Mouse (Mus musculus) kidney, embryonic 15.5 days (tissue): Measurements from ENCODE around the gene Sppl3. TPM values are rescaled to one million over a fixed set of nuclear protein-coding genes. Genes with fewer than 3 reads are reported as not detected.
A peak's percentile ranks its signal among the peaks of the same experiment; 100 is the strongest.

Experiments
- ATAC-seq: fragments of 200-750 bp; cut with Nextera tagmentation; replicated peaks from 2 replicates; pipeline ENCODE4 v1.8.0; 2017; ENCODE audit warnings: moderate TSS enrichment; ENCODE audit not compliant: low FRiP score
- H3K27ac ChIP-seq: fragments of 300-500 bp; sonication (generic); 2 replicates; pipeline ENCODE4 v1.5.1; 2015; ENCODE audit warnings: mild to moderate bottlenecking, inconsistent platforms
- H3K27me3 ChIP-seq: fragments of 300-500 bp; sonication (generic); 2 replicates; pipeline ENCODE4 v1.6.1; 2015; ENCODE audit warnings: inconsistent platforms
- H3K36me3 ChIP-seq: fragments of 300-500 bp; sonication (generic); 2 replicates; pipeline ENCODE4 v1.6.1; 2015; ENCODE audit warnings: inconsistent platforms
- H3K4me1 ChIP-seq: fragments of 300-500 bp; sonication (generic); 2 replicates; pipeline ENCODE4 v1.6.1; 2015; ENCODE audit warnings: inconsistent platforms
- H3K4me2 ChIP-seq: fragments of 300-500 bp; sonication (generic); 2 replicates; pipeline ENCODE4 v1.6.1; 2015; ENCODE audit warnings: moderate library complexity, mild to moderate bottlenecking, inconsistent platforms
- H3K4me3 ChIP-seq: fragments of 300-500 bp; sonication (generic); replicated peaks from 2 replicates; pipeline ENCODE4 v1.5.1; 2015; ENCODE audit warnings: mild to moderate bottlenecking, inconsistent platforms
- H3K9ac ChIP-seq: fragments of 300-500 bp; sonication (generic); 2 replicates; pipeline ENCODE4 v1.6.1; 2015; ENCODE audit warnings: mild to moderate bottlenecking, inconsistent platforms
- H3K9me3 ChIP-seq: fragments of 300-500 bp; sonication (generic); replicated peaks from 2 replicates; pipeline ENCODE4 v1.6.1; 2016; ENCODE audit warnings: inconsistent platforms
- WGBS: fragments of 180-500 bp; shearing (Covaris S2); methylation state at CpG from one replicate; pipeline ENCODE4 v1.1.7; 2015; ENCODE audit warnings: mixed read lengths; 5-methylcytosine and 5-hydroxymethylcytosine counted together
- polyA plus RNA-seq: library from polyadenylated mRNA; unstranded; fragments of >200 nt; fragmentation: Nextera tagmentation; extraction: Ambion mirVana; gene quantifications from 2 replicates; pipeline ENCODE4 v1.2.1, GENCODE M21; 2015

The Sppl3 gene
- polyA plus RNA-seq, 1 experiment from 2014 or later: 14.8 TPM

GRCm38 (mm10) chr5:114973131-114973530 lies 37.8 kb upstream of the Sppl3 start:
- WGBS: 79% methylated on average over 8 of the region's 8 CpGs
- Histone ChIP-seq H3K9ac (no peak overlapping the region), H3K36me3 (no peaks in the 10 kb centered on the region), H3K9me3 (no peaks in the 10 kb centered on the region), H3K4me2 (no peak overlapping the region), H3K4me1 (peaks cover 28% of the 10 kb centered on the region), H3K4me3 (no peak overlapping the region), H3K27me3 (0 out of 2 replicates have a peak, but pooled peaks cover 2% of the 10 kb centered on the region), H3K27ac (no peak overlapping the region)
- ATAC-seq: no peak

GRCm38 (mm10) chr5:114976935-114977334 lies 34.0 kb upstream of the Sppl3 start:
- no peak for ATAC-seq
- Histone ChIP-seq H3K4me3 (no peak overlapping the region), H3K9ac (no peak overlapping the region), H3K27ac (no peak overlapping the region), H3K4me1 (peaks cover 35% of the 10 kb centered on the region), H3K36me3 (no peaks in the 10 kb centered on the region), H3K27me3 (no peaks in the 10 kb centered on the region), H3K4me2 (no peak overlapping the region), H3K9me3 (no peaks in the 10 kb centered on the region)

- no peak for ATAC-seq
- no peak overlapping the region for H3K27ac ChIP-seq
- H3K4me2 ChIP-seq: no peak overlapping the region
- H3K4me3 ChIP-seq: no peak overlapping the region
- no peaks in the 10 kb centered on the region for H3K27me3 ChIP-seq
- H3K36me3 ChIP-seq: no peaks in the 10 kb centered on the region
- 66% methylated on average over 11 of the region's 11 CpGs for WGBS
- H3K9ac ChIP-seq: no peak overlapping the region
- H3K4me1 ChIP-seq: peaks cover 29% of the 10 kb centered on the region
- H3K9me3 ChIP-seq: no peaks in the 10 kb centered on the region
Measured at GRCm38 (mm10) chr5:114978473-114978872, 32.5 kb upstream of the Sppl3 start.

DNA sequence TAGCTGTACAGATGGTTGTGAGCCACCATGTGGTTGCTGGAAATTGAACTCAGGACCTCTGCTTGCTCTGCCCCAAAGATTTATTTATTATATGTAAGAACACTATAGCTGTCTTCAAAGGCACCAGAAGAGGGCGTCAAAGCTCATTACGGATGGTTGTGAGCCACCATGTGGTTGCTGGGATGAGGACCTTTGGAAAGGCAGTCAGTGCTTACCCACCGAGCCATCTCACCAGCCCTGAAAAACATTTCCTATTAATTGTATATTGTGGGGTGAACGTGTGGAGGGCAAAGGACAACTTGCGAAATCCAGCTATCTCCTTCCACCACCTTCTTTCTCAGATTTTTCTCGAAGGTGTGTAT lies 32.1 kb upstream of the Sppl3 start:
- Histone ChIP-seq H3K4me1 (peaks cover 29% of the 10 kb centered on the region), H3K4me2 (peak overlapping the region; percentile 83), H3K27ac (peak overlapping the region; percentile 23; the same call in 1 of the 2 replicates), H3K27me3 (no peaks in the 10 kb centered on the region), H3K36me3 (no peaks in the 10 kb centered on the region), H3K4me3 (peak overlapping the region; percentile 43), H3K9me3 (no peaks in the 10 kb centered on the region), H3K9ac (no peak overlapping the region)
- no peak for ATAC-seq
- WGBS: 3% methylated on average over 6 of the region's 6 CpGs

DNA sequence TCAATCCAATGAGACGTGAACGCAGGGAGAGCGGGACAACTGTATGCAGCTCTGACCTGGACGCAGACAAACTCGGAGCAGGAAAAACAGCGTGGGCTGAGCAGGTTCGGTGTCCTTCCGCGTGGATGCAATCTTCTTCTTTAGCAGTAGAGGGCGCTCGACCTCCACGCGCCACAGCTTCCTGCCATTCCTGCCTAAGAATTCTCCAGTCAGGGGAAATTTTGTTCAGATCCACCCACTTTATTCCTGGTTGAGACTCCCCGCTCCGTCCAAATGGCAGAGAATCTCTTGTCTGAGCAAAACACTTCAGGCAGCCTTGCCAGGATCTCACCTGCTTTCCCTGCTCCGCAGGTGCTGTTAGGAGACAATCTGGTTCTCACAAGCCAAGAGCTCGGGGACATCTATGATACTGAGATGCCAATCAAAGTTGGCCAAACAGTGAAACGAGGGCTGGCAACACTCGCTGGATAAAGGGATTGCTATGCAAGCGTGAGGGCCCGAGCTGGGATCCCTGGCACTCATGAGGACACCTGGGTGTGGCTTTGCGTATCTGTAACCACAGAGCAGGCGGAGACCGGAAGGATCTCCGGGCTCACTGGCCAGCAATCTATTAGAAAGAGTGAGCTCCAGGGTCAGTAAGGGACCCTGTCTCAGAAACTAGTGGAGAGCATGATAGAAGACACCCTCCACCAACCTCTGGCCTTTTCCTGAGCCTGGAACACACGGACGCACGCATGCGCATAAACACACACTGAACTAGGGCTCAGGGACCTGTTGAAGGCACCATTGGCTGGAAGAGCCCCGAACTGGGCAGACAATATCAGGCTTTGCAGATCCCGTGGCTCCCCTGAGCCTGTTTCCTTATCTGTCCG lies 31.5 kb upstream of the Sppl3 start:
- 7% methylated on average over 32 of the region's 32 CpGs for WGBS
- ATAC-seq: peak; percentile 57; the same call in 1 of the 2 replicates
- peak overlapping the region; percentile 43 for H3K4me3 ChIP-seq
- H3K9me3 ChIP-seq: no peaks in the 10 kb centered on the region
- H3K27ac ChIP-seq: peak overlapping the region; percentile 23; the same call in 1 of the 2 replicates
- peaks cover 29% of the 10 kb centered on the region for H3K4me1 ChIP-seq
- peak overlapping the region; percentile 83 for H3K4me2 ChIP-seq
- peak overlapping the region; percentile 31 for H3K9ac ChIP-seq
- no peaks in the 10 kb centered on the region for H3K36me3 ChIP-seq
- H3K27me3 ChIP-seq: no peaks in the 10 kb centered on the region

DNA sequence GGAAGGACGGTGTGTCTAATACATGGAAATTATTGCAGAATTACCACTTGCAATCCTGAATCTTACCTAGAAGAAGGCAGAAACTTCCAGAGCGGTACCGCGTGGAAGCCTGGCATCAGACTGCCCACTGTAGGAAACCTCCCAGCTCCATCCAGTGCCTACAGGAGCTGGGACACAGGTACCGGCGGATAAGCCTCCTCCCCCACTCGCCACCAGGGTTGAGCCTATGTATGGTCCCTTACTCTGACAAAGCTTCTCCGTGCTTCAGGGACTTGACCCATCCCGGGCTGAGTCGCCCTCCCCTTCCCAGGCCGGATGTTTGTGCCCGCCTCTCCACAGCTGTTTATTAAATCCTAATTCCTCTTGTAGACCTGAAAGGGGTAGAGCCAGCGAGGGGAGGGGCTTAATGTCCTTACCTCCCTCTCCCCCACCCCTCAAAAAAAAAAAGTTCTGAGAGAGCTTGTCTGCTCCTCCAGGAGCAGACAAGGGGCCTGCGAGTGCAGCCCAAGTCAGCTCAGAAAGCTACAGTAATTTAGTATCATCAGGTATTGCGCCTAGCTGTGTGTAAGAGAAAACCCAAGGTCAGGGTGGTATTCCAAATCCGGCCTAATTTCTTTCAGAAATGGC lies 30.7 kb upstream of the Sppl3 start:
- Histone ChIP-seq H3K36me3 (no peaks in the 10 kb centered on the region), H3K4me2 (peak overlapping the region; percentile 83), H3K4me1 (peaks cover 29% of the 10 kb centered on the region), H3K4me3 (peak overlapping the region; percentile 43), H3K9ac (peak overlapping the region; percentile 31; the same call in 1 of the 2 replicates), H3K9me3 (no peaks in the 10 kb centered on the region), H3K27ac (peak overlapping the region; percentile 10; the same call in 1 of the 2 replicates), H3K27me3 (no peaks in the 10 kb centered on the region)
- peak; percentile 46 for ATAC-seq
- 20% methylated on average over 16 of the region's 16 CpGs for WGBS

DNA sequence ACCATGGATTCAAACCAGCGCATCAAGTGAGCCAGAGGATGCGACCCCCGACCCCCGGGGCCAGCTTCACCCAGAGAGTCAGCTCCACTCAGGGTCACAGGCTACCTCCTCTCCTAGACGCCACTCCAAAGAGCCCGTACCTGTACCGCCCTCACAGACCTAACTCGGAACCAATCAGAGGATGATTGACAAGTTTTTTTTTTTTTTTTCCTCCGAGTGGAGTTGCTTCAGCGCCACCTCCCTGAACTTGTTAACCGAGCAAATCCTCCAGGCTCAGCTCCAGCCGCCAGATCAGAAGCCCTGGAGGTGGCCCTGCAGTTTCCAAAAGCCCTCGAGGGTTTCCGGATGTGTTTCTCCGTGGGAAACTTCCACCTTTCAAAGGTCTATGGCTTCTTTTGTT lies 28.9 kb upstream of the Sppl3 start:
- 64% methylated on average over 15 of the region's 15 CpGs for WGBS
- Histone ChIP-seq H3K9ac (no peak overlapping the region), H3K4me3 (no peak overlapping the region), H3K36me3 (no peaks in the 10 kb centered on the region), H3K4me1 (peaks cover 23% of the 10 kb centered on the region), H3K27ac (no peak overlapping the region), H3K27me3 (no peaks in the 10 kb centered on the region), H3K4me2 (no peak overlapping the region), H3K9me3 (no peaks in the 10 kb centered on the region)
- ATAC-seq: no peak

- Histone ChIP-seq H3K9ac (no peak overlapping the region), H3K9me3 (no peaks in the 10 kb centered on the region), H3K4me3 (no peak overlapping the region), H3K4me2 (no peak overlapping the region), H3K4me1 (peaks cover 5% of the 10 kb centered on the region), H3K27me3 (no peaks in the 10 kb centered on the region), H3K36me3 (no peaks in the 10 kb centered on the region), H3K27ac (no peak overlapping the region)
- ATAC-seq: no peak
Measured at GRCm38 (mm10) chr5:114985074-114985473, 25.9 kb upstream of the Sppl3 start.

DNA sequence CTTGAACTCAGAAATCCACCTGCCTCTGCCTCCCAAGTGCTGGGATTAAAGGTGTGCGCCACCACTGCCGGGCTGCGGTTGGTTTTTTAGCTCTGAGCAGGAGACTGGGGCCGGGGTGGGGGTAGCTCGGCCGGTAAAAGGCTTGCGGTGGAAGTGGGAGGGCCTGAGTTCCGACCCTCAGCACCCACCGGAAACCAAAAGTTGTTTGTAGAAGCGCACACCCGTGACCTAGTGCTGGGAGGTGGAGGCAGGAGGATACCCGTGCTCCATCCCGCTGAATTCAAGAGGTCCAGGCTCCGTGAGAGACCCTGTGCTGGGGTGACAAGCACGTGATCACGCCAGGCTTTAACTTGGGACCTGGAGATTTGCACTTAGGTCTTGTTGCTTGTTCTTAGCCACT lies 14.5 kb upstream of the Sppl3 start:
- Histone ChIP-seq H3K4me2 (no peak overlapping the region), H3K4me3 (no peak overlapping the region), H3K27ac (no peak overlapping the region), H3K4me1 (peaks cover 9% of the 10 kb centered on the region; the same call in 1 of the 2 replicates), H3K9me3 (no peaks in the 10 kb centered on the region), H3K36me3 (no peaks in the 10 kb centered on the region), H3K27me3 (no peaks in the 10 kb centered on the region), H3K9ac (no peak overlapping the region)
- ATAC-seq: no peak
- 67% methylated on average over 16 of the region's 16 CpGs for WGBS

DNA sequence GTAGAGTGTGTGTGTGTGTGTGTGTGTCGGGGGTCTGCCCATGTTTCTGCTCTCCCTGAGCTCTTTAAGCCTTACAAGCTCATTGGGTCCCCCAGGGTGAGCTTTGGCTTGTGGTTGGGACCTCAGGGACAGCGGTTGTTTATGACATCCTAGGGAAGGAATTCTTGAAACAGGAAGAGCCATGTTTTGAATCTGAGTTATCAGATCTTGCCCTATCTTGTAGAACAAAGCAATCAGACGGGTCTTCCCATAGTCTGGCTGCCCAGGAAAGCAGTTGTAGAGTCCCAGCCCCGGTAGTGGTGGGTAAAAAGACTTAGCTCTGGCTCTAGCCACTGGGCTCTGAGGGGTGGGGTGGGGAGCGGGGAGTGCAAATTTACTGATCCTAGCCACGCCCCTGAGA lies 13.6 kb upstream of the Sppl3 start:
- WGBS: 68% methylated on average over 6 of the region's 6 CpGs
- Histone ChIP-seq H3K36me3 (no peaks in the 10 kb centered on the region), H3K27me3 (no peaks in the 10 kb centered on the region), H3K4me3 (no peak overlapping the region), H3K27ac (no peak overlapping the region), H3K9me3 (no peaks in the 10 kb centered on the region), H3K9ac (no peak overlapping the region), H3K4me1 (peaks cover 9% of the 10 kb centered on the region; the same call in 1 of the 2 replicates), H3K4me2 (no peak overlapping the region)
- ATAC-seq: no peak

GRCm38 (mm10) chr5:115000503-115000902 lies 10.4 kb upstream of the Sppl3 start:
- no peak for ATAC-seq
- H3K9me3 ChIP-seq: no peaks in the 10 kb centered on the region
- H3K4me3 ChIP-seq: no peak overlapping the region
- peaks cover 15% of the 10 kb centered on the region for H3K4me1 ChIP-seq
- 69% methylated on average over 2 of the region's 2 CpGs for WGBS
- no peak overlapping the region for H3K27ac ChIP-seq
- no peaks in the 10 kb centered on the region for H3K36me3 ChIP-seq
- H3K4me2 ChIP-seq: no peak overlapping the region
- H3K27me3 ChIP-seq: 0 out of 2 replicates have a peak, but pooled peaks cover 5% of the 10 kb centered on the region
- no peak overlapping the region for H3K9ac ChIP-seq

DNA sequence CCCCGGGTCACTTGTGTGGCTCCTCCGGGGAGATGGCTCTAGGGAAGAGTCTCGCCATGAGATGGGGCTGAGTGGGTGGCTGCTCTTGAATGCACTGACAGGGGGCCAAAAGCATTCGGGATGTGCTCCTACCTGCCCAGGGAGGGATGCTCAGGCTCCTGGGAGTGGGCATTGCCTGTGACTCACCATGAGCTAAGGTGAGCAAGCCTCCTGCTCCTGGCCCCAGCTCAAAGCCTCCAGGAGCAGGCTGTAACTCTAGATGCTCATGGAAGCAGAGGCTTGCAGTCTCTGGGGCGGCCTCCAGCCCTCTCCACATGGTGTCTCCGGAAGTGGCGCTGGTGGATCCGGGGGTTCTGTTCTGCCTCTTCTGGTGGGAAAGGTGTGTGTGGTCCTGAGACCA lies 9.5 kb upstream of the Sppl3 start:
- H3K36me3 ChIP-seq: no peaks in the 10 kb centered on the region
- no peaks in the 10 kb centered on the region for H3K9me3 ChIP-seq
- H3K27ac ChIP-seq: no peak overlapping the region
- no peak overlapping the region for H3K4me3 ChIP-seq
- H3K4me1 ChIP-seq: peaks cover 13% of the 10 kb centered on the region
- no peak for ATAC-seq
- no peak overlapping the region for H3K4me2 ChIP-seq
- H3K9ac ChIP-seq: no peak overlapping the region
- H3K27me3 ChIP-seq: 0 out of 2 replicates have a peak, but pooled peaks cover 5% of the 10 kb centered on the region
- WGBS: 68% methylated on average over 8 of the region's 8 CpGs
